Mouse (Mus musculus) megakaryocyte, embryonic 14.5 days (primary cell): ENCODE measurements at regions not wholly inside any gene's neighbourhood (a gene's known extent, or its start where the extent isn't known, plus 50 kb on each side); places are given as distances from the start of the nearest gene placed in this dataset.

Source experiments
- FLI1 ChIP-seq: IDR thresholded peaks from 2 replicates; pipeline ENCODE4 v1.6.1; 2012; ENCODE audit warnings: low read length, inconsistent platforms, mixed read lengths
- GATA1 ChIP-seq: IDR thresholded peaks from 3 replicates; pipeline ENCODE4 v1.6.1; 2012; ENCODE audit warnings: mixed read lengths, low read length, inconsistent platforms, borderline replicate concordance

DNA sequence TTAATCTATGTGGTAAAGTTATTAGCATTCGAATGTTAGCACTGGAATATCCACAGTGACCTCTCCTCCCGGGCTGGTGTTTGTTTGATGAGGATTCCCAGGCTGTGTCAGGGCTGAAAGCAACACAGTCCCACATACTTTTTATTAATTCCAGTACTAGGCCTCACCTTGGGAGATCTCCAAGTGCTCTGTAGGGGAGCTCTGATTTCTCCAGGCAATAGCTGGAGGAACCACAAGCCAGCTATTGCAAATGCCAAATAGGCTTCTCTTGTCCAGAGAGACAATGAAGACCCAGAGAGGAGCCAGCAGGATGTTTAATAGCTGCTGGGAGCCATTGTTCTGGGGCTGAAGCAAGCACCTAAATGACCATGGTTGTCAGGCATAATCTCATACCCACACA lies 68.2 kb upstream of the Klhl29 start:
- TF ChIP-seq FLI1 (no peak), GATA1 (no peak)
